Mouse (Mus musculus) myocyte (in vitro differentiated cells): ENCODE data around the gene Macrod2.

Source experiments
- CEBPB ChIP-seq: IDR thresholded peaks from 2 replicates; pipeline ENCODE4 v1.6.1; 2011; ENCODE audit warnings: mild to moderate bottlenecking, moderate library complexity; ENCODE audit not compliant: poor library complexity, insufficient read depth, severe bottlenecking
- MYOG ChIP-seq, 3 experiments: IDR thresholded peaks; one replicate each; pipeline ENCODE4 v1.6.1; 2011; ENCODE audit warnings: control low read depth in 2 of 3, low read depth in 2 of 3, mild to moderate bottlenecking in 2 of 3; ENCODE audit not compliant: insufficient read length in 2 of 3, control insufficient read depth in 1 of 3, insufficient read depth in 1 of 3
- POLR2A ChIP-seq: IDR thresholded peaks from one replicate; pipeline ENCODE4 v1.6.1; 2011; ENCODE audit warnings: low read depth, mild to moderate bottlenecking, control low read depth, moderate library complexity; ENCODE audit not compliant: insufficient read length
- POLR2AphosphoS2 ChIP-seq: IDR thresholded peaks from one replicate; pipeline ENCODE4 v1.6.1; 2011; ENCODE audit warnings: low read depth, control low read depth; ENCODE audit not compliant: insufficient read length
- SRF ChIP-seq: IDR thresholded peaks from one replicate; pipeline ENCODE4 v1.6.1; 2011; ENCODE audit warnings: low read depth; ENCODE audit not compliant: control insufficient read depth, insufficient read length
- TCF12 ChIP-seq: IDR thresholded peaks from one replicate; pipeline ENCODE4 v1.6.1; 2011; ENCODE audit warnings: mild to moderate bottlenecking, control low read depth; ENCODE audit not compliant: poor library complexity, insufficient read depth, severe bottlenecking
- USF1 ChIP-seq: IDR thresholded peaks from one replicate; pipeline ENCODE4 v1.6.1; 2011; ENCODE audit warnings: low read depth, mild to moderate bottlenecking, control low read depth, moderate library complexity

DNA sequence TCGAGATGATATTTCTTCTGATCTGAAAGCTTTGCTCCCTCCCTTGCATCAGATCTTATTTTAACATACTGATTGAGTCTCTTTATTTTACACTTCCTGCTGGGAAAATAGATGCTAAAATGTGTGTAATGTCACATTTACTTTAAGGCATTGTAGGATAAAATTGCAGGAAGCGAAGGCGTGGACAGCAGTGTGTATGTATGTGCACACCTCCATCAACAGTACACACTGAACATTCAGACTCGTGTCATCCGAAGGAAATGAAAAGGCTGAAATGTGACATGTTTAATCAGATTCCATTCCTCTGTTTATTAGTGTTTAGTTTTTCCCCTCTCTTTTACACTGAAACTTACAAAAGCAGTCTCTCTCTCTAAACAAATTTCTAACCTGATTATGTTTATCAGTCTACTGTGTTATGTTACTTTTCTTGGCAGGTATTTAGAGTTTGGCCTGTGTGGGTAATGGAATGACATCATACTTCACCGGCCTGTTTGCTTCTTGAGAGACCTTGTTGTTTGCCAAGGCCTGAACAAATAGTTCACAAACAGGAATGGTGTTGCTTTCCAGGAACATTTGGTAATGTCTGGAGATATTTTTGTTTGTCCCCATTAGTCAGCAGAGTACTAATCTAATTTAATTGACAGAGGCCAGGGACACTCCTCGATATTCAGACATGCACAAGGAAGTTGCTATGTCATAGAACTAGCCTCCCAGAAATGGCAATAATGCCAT lies 1588.7 kb downstream of the Macrod2 start:
- TF ChIP-seq TCF12 (no peak), SRF (no peak), CEBPB (no peak), USF1 (no peak), POLR2A (no peak), POLR2AphosphoS2 (no peak), MYOG (IDR thresholded peaks at IDR 0.05; ENCODE audit: control insufficient read depth in 1 of 3, insufficient read depth in 1 of 3, insufficient read length in 2 of 3, low read depth in 2 of 3) (no peak)
